Mouse (Mus musculus): ENCODE measurements around the gene Ckap4.

DNA sequence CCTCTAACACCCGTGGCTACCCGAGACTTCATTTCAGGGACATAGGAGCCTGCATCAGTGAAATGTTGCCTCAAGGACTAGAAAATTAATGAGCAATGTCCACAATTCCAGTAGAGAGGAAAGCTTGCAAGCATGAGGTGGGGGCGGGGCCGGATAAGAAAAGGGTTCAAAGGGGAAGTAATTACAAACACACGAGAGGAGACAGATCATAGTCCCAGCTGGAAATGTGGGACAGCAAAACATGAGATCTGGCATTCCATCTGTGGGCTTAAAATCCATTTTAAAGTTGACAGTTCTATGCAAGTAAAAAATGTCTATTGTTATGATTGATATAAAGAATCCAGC is 52.6 kb downstream of the Ckap4 start:
- TF ChIP-seq MYOG (IDR thresholded peaks at IDR 0.05; ENCODE audit: control insufficient read depth in 1 of 3, insufficient read depth in 1 of 3, insufficient read length in 2 of 3, low read depth in 2 of 3) (no peak), POLR2A (IDR thresholded peaks at IDR 0.05; ENCODE audit: insufficient read length, low read depth) (no peak), REST (IDR thresholded peaks at IDR 0.05; ENCODE audit: insufficient read depth, insufficient read length) (no peak), SRF (IDR thresholded peaks at IDR 0.05; ENCODE audit: control insufficient read depth, insufficient read length, low read depth) (no peak), TCF12 (IDR thresholded peaks at IDR 0.05; ENCODE audit: insufficient read depth, poor library complexity, severe bottlenecking) (no peak), MYOD1 (IDR thresholded peaks at IDR 0.05; ENCODE audit: control insufficient read depth in 1 of 3, insufficient read length in 2 of 3, low read depth in 2 of 3) (no peak), USF1 (IDR thresholded peaks at IDR 0.05; ENCODE audit: low read depth) (no peak), E2F4 (IDR thresholded peaks at IDR 0.05; ENCODE audit: insufficient read depth) (no peak), POLR2AphosphoS2 (IDR thresholded peaks at IDR 0.05; ENCODE audit: insufficient read length, low read depth) (no peak), CEBPB (IDR thresholded peaks at IDR 0.05; ENCODE audit: insufficient read depth, poor library complexity, severe bottlenecking) (no peak), MAX (IDR thresholded peaks at IDR 0.05; ENCODE audit: low read depth) (no peak)

All from myocyte (in vitro differentiated cells).